Mouse (Mus musculus): ENCODE results near the gene Zdhhc19. TPM values are rescaled to one million over a fixed set of nuclear protein-coding genes. Genes with fewer than 3 reads are reported as not detected.

The Zdhhc19 gene
- total and polyA plus RNA-seq, 3 experiments: not detected

- Histone ChIP-seq H3K79me2 (replicated peaks; ENCODE audit: control insufficient read depth, insufficient read depth, low read length) (no peaks in the 10 kb centered on the region), H3K4me3 (no peak overlapping the region), H3K27ac (no peak overlapping the region), H3K27me3 (ENCODE audit: control insufficient read depth, insufficient read depth, low read length) (no peaks in the 10 kb centered on the region), H3K9ac (ENCODE audit: low read depth, low read length) (no peak overlapping the region), H3K4me1 (ENCODE audit: control insufficient read depth, insufficient read depth, low read length) (no peaks in the 10 kb centered on the region), H3K36me3 (ENCODE audit: control insufficient read depth, insufficient read depth, low read length) (no peaks in the 10 kb centered on the region)
- WGBS: 67% methylated on average over 13 of the region's 13 CpGs
- intact Hi-C loops (cut with DNase I): loop anchor here (1.0 to 2.0 kb wide), 2 partner anchors 234 to 384 kb away; no protein-coding TSS in a partner anchor
- TF ChIP-seq CTCF (IDR thresholded peaks at IDR 0.05): no peak
- TF ChIP-seq POLR2A (IDR thresholded peaks at IDR 0.05; ENCODE audit: insufficient read depth, low read depth, low read length): no peak
- DNase-seq: no peak
Measured at GRCm38 (mm10) chr16:32498996-32499395, 2.9 kb downstream of the Zdhhc19 start.

- peak; percentile 76 to 87 for DNase-seq
- Histone ChIP-seq H3K4me3 (no peak overlapping the region), H3K36me3 (ENCODE audit: control insufficient read depth, insufficient read depth, low read length) (no peaks in the 10 kb centered on the region), H3K4me1 (ENCODE audit: control insufficient read depth, insufficient read depth, low read length) (no peaks in the 10 kb centered on the region), H3K27me3 (ENCODE audit: control insufficient read depth, insufficient read depth, low read length) (no peaks in the 10 kb centered on the region), H3K9ac (ENCODE audit: low read depth, low read length) (no peak overlapping the region), H3K79me2 (replicated peaks; ENCODE audit: control insufficient read depth, insufficient read depth, low read length) (no peaks in the 10 kb centered on the region), H3K27ac (no peak overlapping the region)
- WGBS: 8% methylated on average over 22 of the region's 22 CpGs
- intact Hi-C loops (cut with DNase I): loop anchor here (1.0 to 2.0 kb wide), 3 partner anchors 127 to 384 kb away; no protein-coding TSS in a partner anchor
- no peak for TF ChIP-seq POLR2A (IDR thresholded peaks at IDR 0.05; ENCODE audit: insufficient read depth, low read depth, low read length)
Measured at GRCm38 (mm10) chr16:32499430-32500037, 3.5 kb downstream of the Zdhhc19 start.

GRCm38 (mm10) chr16:32501459-32501858, 5.4 kb downstream of the Zdhhc19 start:
- 75% methylated on average over 7 of the region's 7 CpGs for WGBS
- no peak for TF ChIP-seq EP300 (IDR thresholded peaks at IDR 0.05; ENCODE audit: insufficient read depth, low read depth, low read length)
- no peak for TF ChIP-seq CTCF (IDR thresholded peaks at IDR 0.05)
- TF ChIP-seq POLR2A (IDR thresholded peaks at IDR 0.05; ENCODE audit: insufficient read depth, low read depth, low read length): no peak

GRCm38 (mm10) chr16:32502621-32503335, 6.7 kb downstream of the Zdhhc19 start:
- whole genome bisulfite sequencing: 81% methylated on average over 12 of the region's 12 CpGs
- Histone ChIP-seq H3K79me2 (replicated peaks; ENCODE audit: control insufficient read depth, insufficient read depth, low read length) (no peaks in the 10 kb centered on the region), H3K4me3 (no peak overlapping the region), H3K27me3 (ENCODE audit: control insufficient read depth, insufficient read depth, low read length) (no peaks in the 10 kb centered on the region), H3K27ac (no peak overlapping the region), H3K9ac (ENCODE audit: low read depth, low read length) (no peak overlapping the region), H3K36me3 (ENCODE audit: control insufficient read depth, insufficient read depth, low read length) (no peaks in the 10 kb centered on the region), H3K4me1 (ENCODE audit: control insufficient read depth, insufficient read depth, low read length) (no peaks in the 10 kb centered on the region)
- intact Hi-C loops (cut with DNase I): no loop called here
- no peak for DNase-seq
- TF ChIP-seq CTCF (IDR thresholded peaks at IDR 0.05): no peak
- no peak for TF ChIP-seq POLR2A (IDR thresholded peaks at IDR 0.05; ENCODE audit: insufficient read depth, low read depth, low read length)
- TF ChIP-seq EP300 (IDR thresholded peaks at IDR 0.05; ENCODE audit: insufficient read depth, low read depth, low read length): no peak

More at GRCm38 (mm10) chr16:32501459-32501858, 5.4 kb downstream of the Zdhhc19 start:
- DNase-seq: no peak
- Histone ChIP-seq H3K27ac (no peak overlapping the region), H3K36me3 (ENCODE audit: control insufficient read depth, insufficient read depth, low read length) (no peaks in the 10 kb centered on the region), H3K9ac (ENCODE audit: low read depth, low read length) (no peak overlapping the region), H3K79me2 (replicated peaks; ENCODE audit: control insufficient read depth, insufficient read depth, low read length) (no peaks in the 10 kb centered on the region), H3K27me3 (ENCODE audit: control insufficient read depth, insufficient read depth, low read length) (no peaks in the 10 kb centered on the region), H3K4me3 (no peak overlapping the region), H3K4me1 (ENCODE audit: control insufficient read depth, insufficient read depth, low read length) (no peaks in the 10 kb centered on the region)
- intact Hi-C loops (cut with DNase I): loop anchor here (2.0 kb wide), 1 partner anchor 129 kb away; no protein-coding TSS in a partner anchor

GRCm38 (mm10) chr16:32503633-32504032, 7.6 kb downstream of the Zdhhc19 start:
- Histone ChIP-seq H3K4me3 (no peak overlapping the region), H3K27me3 (ENCODE audit: control insufficient read depth, insufficient read depth, low read length) (no peaks in the 10 kb centered on the region), H3K4me1 (ENCODE audit: control insufficient read depth, insufficient read depth, low read length) (no peaks in the 10 kb centered on the region), H3K79me2 (replicated peaks; ENCODE audit: control insufficient read depth, insufficient read depth, low read length) (no peaks in the 10 kb centered on the region), H3K27ac (no peak overlapping the region), H3K9ac (ENCODE audit: low read depth, low read length) (no peak overlapping the region), H3K36me3 (ENCODE audit: control insufficient read depth, insufficient read depth, low read length) (no peaks in the 10 kb centered on the region)
- 74% methylated on average over 6 of the region's 6 CpGs for WGBS
- TF ChIP-seq CTCF (IDR thresholded peaks at IDR 0.05) (no peak), EP300 (IDR thresholded peaks at IDR 0.05; ENCODE audit: insufficient read depth, low read depth, low read length) (no peak), POLR2A (IDR thresholded peaks at IDR 0.05; ENCODE audit: insufficient read depth, low read depth, low read length) (no peak)
- DNase-seq: no peak
- intact Hi-C loops (cut with DNase I): no loop called here

- H3K27ac ChIP-seq: no peak overlapping the region
- TF ChIP-seq EP300 (IDR thresholded peaks at IDR 0.05; ENCODE audit: insufficient read depth, low read depth, low read length) (no peak), CTCF (IDR thresholded peaks at IDR 0.05) (no peak), POLR2A (IDR thresholded peaks at IDR 0.05; ENCODE audit: insufficient read depth, low read depth, low read length) (no peak)
- DNase-seq: no peak
- 70% methylated on average over 8 of the region's 8 CpGs for whole genome bisulfite sequencing
- H3K36me3 ChIP-seq (ENCODE audit: control insufficient read depth, insufficient read depth, low read length): no peaks in the 10 kb centered on the region
- H3K79me2 ChIP-seq (replicated peaks; ENCODE audit: control insufficient read depth, insufficient read depth, low read length): no peaks in the 10 kb centered on the region
- intact Hi-C loops (cut with DNase I): loop anchor here (2.0 to 5.0 kb wide), 2 partner anchors 46 to 177 kb away; no protein-coding TSS in a partner anchor
- H3K9ac ChIP-seq (ENCODE audit: low read depth, low read length): no peak overlapping the region
- no peak overlapping the region for H3K4me3 ChIP-seq
- H3K4me1 ChIP-seq (ENCODE audit: control insufficient read depth, insufficient read depth, low read length): no peaks in the 10 kb centered on the region; the same call in 1 of the 2 replicates
- H3K27me3 ChIP-seq (ENCODE audit: control insufficient read depth, insufficient read depth, low read length): no peaks in the 10 kb centered on the region
Measured at GRCm38 (mm10) chr16:32506298-32506697, 10.2 kb downstream of the Zdhhc19 start.
